Mouse (Mus musculus) leukemia stem cell, adult 10-12 weeks (primary cell): ENCODE measurements around the gene Hist1h2ba. TPM values are rescaled to one million over a fixed set of nuclear protein-coding genes. Genes with fewer than 3 reads are reported as not detected.

Experiments
- polyA plus RNA-seq: library from polyadenylated mRNA; stranded (reverse); fragments of >175 nt; gene quantifications from 2 replicates; pipeline ENCODE4 v1.2.3, GENCODE M21; 2012; ENCODE audit warnings: low replicate concordance

The Hist1h2ba gene
- not detected in 2 replicates for polyA plus RNA-seq

GRCm38 (mm10) chr13:23933421-23934210 lies at the start of gene Hist1h2ba:
Gene Hist1h2ba, minus strand, starts transcription at chr13:23934156.

GRCm38 (mm10) chr13:23934211-23934520 lies 210 bp upstream of the Hist1h2ba start, which contains the start of gene Hist1h2aa:
Gene Hist1h2aa, plus strand, starts transcription at chr13:23934462.

DNA sequence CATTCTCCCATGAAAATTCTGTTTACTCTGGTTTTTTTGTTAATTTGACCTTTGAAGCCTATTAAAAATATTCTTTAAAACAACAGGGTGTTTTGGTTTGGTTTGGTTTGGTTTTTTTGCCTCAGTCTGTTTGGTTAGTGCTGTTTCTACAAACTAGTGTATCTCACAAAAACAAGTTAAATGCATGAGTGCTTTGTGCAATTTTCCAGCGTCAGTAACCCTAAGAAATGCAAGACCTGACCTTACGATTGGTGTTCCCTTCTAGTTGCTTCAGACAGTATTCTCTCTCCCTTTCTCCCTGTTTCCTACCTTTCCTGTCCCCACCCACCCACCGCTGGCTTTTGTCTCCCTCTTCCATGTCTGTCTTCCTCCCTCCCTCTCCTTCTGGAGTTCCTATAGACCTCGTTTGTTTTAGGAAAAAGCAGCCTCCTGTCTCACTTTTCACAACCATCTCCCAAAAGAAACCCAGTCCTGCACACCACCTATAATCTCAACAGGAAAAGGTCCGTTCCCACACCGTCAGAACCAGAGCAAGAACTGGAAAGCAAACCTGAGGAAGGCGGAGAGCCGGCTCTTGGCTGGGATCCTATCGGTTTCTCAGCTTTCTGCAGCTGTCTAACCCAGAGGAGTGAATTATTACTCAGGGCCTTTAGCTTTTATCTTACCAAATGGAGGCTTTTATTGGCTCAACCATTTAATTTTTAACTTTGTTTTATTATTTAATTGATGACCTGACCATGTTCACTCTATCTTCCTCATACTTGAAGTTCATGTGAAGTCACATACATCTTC lies 19.4 kb downstream of the Hist1h2ba start, which contains the start of gene Slc17a4:
Gene Slc17a4, minus strand, starts transcription at position 634 of the 792 bp plus-strand sequence.

Other genes with a start within 250 kb of the Hist1h2ba start
- 3.1 and 3.3 TPM in 2 replicates for gene Hist1h2bc, start 250.0 kb downstream of the Hist1h2ba start, polyA plus RNA-seq
- not detected in 2 replicates for gene Hist1h1t, start 238.3 kb downstream of the Hist1h2ba start, polyA plus RNA-seq
- 3.9 and 4.0 TPM in 2 replicates for gene Hist1h4c, start 235.7 kb downstream of the Hist1h2ba start, polyA plus RNA-seq
- 5.0 and 7.1 TPM in 2 replicates for gene Hfe, start 223.3 kb downstream of the Hist1h2ba start, polyA plus RNA-seq
- 13.0 and 32.3 TPM in 2 replicates for gene Hist1h1c, start 195.3 kb downstream of the Hist1h2ba start, polyA plus RNA-seq
- gene Hist1h3c, start 188.6 kb downstream of the Hist1h2ba start, polyA plus RNA-seq, result 4.9 and 12.8 TPM in 2 replicates
- gene Hist1h2bb, start 187.4 kb downstream of the Hist1h2ba start, polyA plus RNA-seq, result 14.4 and 31.0 TPM in 2 replicates
- 39.8 and 47.5 TPM in 2 replicates for gene Hist1h2ab, start 183.0 kb downstream of the Hist1h2ba start, polyA plus RNA-seq
- gene Hist1h3b, start 181.9 kb downstream of the Hist1h2ba start, polyA plus RNA-seq, result 4.5 and 16.4 TPM in 2 replicates
- gene Hist1h4b, start 177.1 kb downstream of the Hist1h2ba start, polyA plus RNA-seq, result 7.2 and 8.6 TPM in 2 replicates
- gene Hist1h4a, start 172.9 kb downstream of the Hist1h2ba start, polyA plus RNA-seq, result 40.2 and 48.3 TPM in 2 replicates
- 0.45 and 5.1 TPM in 2 replicates for gene Hist1h3a, start 171.8 kb downstream of the Hist1h2ba start, polyA plus RNA-seq
- gene Hist1h1a, start 170.5 kb downstream of the Hist1h2ba start, polyA plus RNA-seq, result 1.2 and 1.7 TPM in 2 replicates
- not detected in 2 replicates for gene Trim38, start 164.2 kb downstream of the Hist1h2ba start, polyA plus RNA-seq
- gene Slc17a2, start 127.2 kb downstream of the Hist1h2ba start, polyA plus RNA-seq, result not detected in 2 replicates
- gene Slc17a3, start 94.7 kb downstream of the Hist1h2ba start, polyA plus RNA-seq, result not detected in 2 replicates
- not detected in 2 replicates for gene Slc17a1, start 66.4 kb downstream of the Hist1h2ba start, polyA plus RNA-seq
- gene Slc17a4, start 19.1 kb downstream of the Hist1h2ba start, polyA plus RNA-seq, result not detected in 2 replicates
- not detected in 2 replicates for gene Hist1h2aa, start 306 bp upstream of the Hist1h2ba start, polyA plus RNA-seq
- gene Scgn, start 57.1 kb upstream of the Hist1h2ba start, polyA plus RNA-seq, result not detected in 2 replicates